In the genomic region with DNA sequence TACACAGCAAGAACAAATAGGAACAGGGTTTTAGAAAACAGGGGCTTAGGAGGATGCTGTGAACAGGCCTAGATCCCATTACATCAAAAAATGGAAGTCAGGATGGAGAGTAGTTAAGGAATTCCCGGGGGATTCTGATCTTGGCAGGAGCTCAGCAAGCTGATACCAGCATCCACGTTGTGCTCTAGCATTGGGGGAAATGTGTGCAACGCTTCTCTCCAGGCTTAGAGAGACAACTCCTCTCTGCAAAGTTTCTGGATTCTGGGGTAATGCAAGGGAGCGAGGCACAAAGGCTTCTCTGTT, we compare ENCODE assay signal across 10 mouse cellular contexts.
DNase-seq lines count a peak whose midpoint lies in the region; ATAC-seq and TF ChIP-seq lines count a peak whose summit lies in the region.
"Had no signal": no experiment of that assay in that cellular context is flagged by ENCODE, and none has a peak within 500 bp of the region (broad histone marks: within the 10 kb centered on the region; RNA-seq: fewer than 3 reads in every experiment).

No protein-coding gene starts in this region.

- no peak for ATAC-seq in kidney, embryonic 14.5 days (ENCODE audit: low FRiP score, low TSS enrichment)
- ATAC-seq in erythroid progenitor cell, adult 5-6 weeks (replicated peaks; ENCODE audit: low FRiP score, poor library complexity, severe bottlenecking), result no peak
- ATAC-seq in megakaryocyte progenitor cell, adult 5-6 weeks (replicated peaks; ENCODE audit: poor library complexity), result no peak

- intact Hi-C loops in heart, adult 2 months (cut with DNase I), result no loop called here

- no peaks in the 10 kb centered on the region for H3K36me3 ChIP-seq in kidney, embryonic 14.5 days (ENCODE audit: control insufficient read depth, insufficient read depth, low read length)
- H3K36me3 ChIP-seq in heart, adult 2 months (ENCODE audit: control insufficient read depth, insufficient read depth, low read length), result no peaks in the 10 kb centered on the region
- H3K36me3 ChIP-seq: G1E had no signal

- no peak overlapping the region for H3K27ac ChIP-seq in kidney, embryonic 14.5 days (ENCODE audit: low read depth, low read length)
- H3K27ac ChIP-seq in heart, adult 2 months, result peak overlapping the region; percentile 33; the same call in 1 of the 2 replicates

- H3K4me2 ChIP-seq in kidney, embryonic 14.5 days (replicated peaks; ENCODE audit: low read depth, low read length), result no peak overlapping the region

- H3K27me3 ChIP-seq in kidney, embryonic 14.5 days (ENCODE audit: control insufficient read depth, insufficient read depth, low read length), result no peaks in the 10 kb centered on the region
- H3K27me3 ChIP-seq in heart, adult 2 months (ENCODE audit: control insufficient read depth, insufficient read depth, low read length), result no peaks in the 10 kb centered on the region

- no peak for TF ChIP-seq POLR2A in brain, embryonic 14.5 days (IDR thresholded peaks at IDR 0.05; ENCODE audit: borderline replicate concordance, extremely low read depth, insufficient read depth, insufficient read length, poor library complexity, severe bottlenecking)
- no peak for TF ChIP-seq POLR2A in heart, adult 2 months (IDR thresholded peaks at IDR 0.05; ENCODE audit: insufficient read depth, low read depth, low read length)

- H3K79me2 ChIP-seq in heart, adult 2 months (replicated peaks; ENCODE audit: control insufficient read depth, insufficient read depth, low read length), result no peaks in the 10 kb centered on the region

- H3K4me3 ChIP-seq in kidney, embryonic 14.5 days (ENCODE audit: low read length), result no peak overlapping the region
- no peak overlapping the region for H3K4me3 ChIP-seq in heart, adult 2 months
- H3K4me3 ChIP-seq: erythroblast, embryonic 14.5 days had no signal

- 0 out of 2 replicates have a peak, but pooled peaks cover 7% of the 10 kb centered on the region for H3K4me1 ChIP-seq in kidney, embryonic 14.5 days (ENCODE audit: control insufficient read depth, insufficient read depth, low read length)
- no peaks in the 10 kb centered on the region for H3K4me1 ChIP-seq in heart, adult 2 months (ENCODE audit: control insufficient read depth, insufficient read depth, low read length)

- DNase-seq in kidney, adult 18-20 months, result peak; percentile 11
- DNase-seq in brain, embryonic 14.5 days (ENCODE audit: low read depth), result peak; percentile 71
- peak; percentile 55 to 67 for DNase-seq in heart, adult 2 months
- peak; percentile 49 for DNase-seq in kidney, postnatal 14 days
- DNase-seq in ovary, postnatal 10 days (ENCODE audit: low spot score), result no peak

- TF ChIP-seq EP300 in heart, adult 2 months (IDR thresholded peaks at IDR 0.05; ENCODE audit: insufficient read depth, low read depth, low read length), result no peak

- no peak for TF ChIP-seq CTCF in brain, embryonic 14.5 days (IDR thresholded peaks at IDR 0.05; ENCODE audit: borderline replicate concordance, extremely low read depth, insufficient read depth, insufficient read length)
- TF ChIP-seq CTCF in heart, adult 2 months (IDR thresholded peaks at IDR 0.05), result no peak

- no peak overlapping the region for H3K9ac ChIP-seq in kidney, embryonic 14.5 days (ENCODE audit: low read depth, low read length)
- H3K9ac ChIP-seq in heart, adult 2 months (ENCODE audit: low read depth, low read length), result no peak overlapping the region

- 38% methylated on average over 4 of the region's 4 CpGs for WGBS in kidney, embryonic 14.5 days
- 21% methylated on average over 4 of the region's 4 CpGs for WGBS in heart, adult 2 months

- no peaks in the 10 kb centered on the region for H3K9me3 ChIP-seq in kidney, embryonic 14.5 days (ENCODE audit: control insufficient read depth, low read length)
